Mouse (Mus musculus) A20 (cell line): Measurements from ENCODE around the gene Glis3.

Source experiments
- DNase-seq: peaks from one replicate; pipeline ENCODE4 v3.0.0-alpha.2; 2011; ENCODE audit warnings: low read depth, low spot score

Gene Glis3

GRCm38 (mm10) chr19:28679776-28680391 lies at the start of gene Glis3:
Gene Glis3 (minus strand): TSS chr19:28680077.
- no peak for DNase-seq

- DNase-seq: peak; percentile 58
Observed at GRCm38 (mm10) chr19:28726161-28726880, 46.4 kb upstream of the Glis3 start.

DNA sequence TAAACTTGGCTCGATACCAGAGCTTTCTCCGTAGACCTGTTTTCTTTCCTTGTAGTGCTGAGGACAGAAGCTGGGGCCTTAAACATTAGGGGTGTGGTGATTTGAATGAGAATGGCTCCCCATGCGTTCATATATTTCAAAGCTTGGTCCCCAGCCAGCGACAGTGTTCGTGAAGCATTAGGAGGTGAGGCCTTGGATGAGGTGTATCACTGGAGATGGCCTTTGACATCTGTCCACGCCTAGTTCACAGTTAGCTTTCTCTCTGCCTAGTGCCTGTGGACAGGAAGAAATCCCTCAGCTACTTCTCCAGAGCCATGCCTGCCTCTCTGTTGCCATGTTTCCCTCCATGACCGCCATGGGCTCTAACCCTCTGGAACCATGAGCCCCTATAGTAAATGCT lies 44.8 kb upstream of the Glis3 start:
- no peak for DNase-seq

GRCm38 (mm10) chr19:28722626-28723025 lies 42.7 kb upstream of the Glis3 start:
- no peak for DNase-seq

GRCm38 (mm10) chr19:28721834-28722233 lies 42.0 kb upstream of the Glis3 start:
- no peak for DNase-seq

- DNase-seq: no peak
Observed at GRCm38 (mm10) chr19:28720016-28720415, 40.1 kb upstream of the Glis3 start.

- DNase-seq: no peak
Observed at GRCm38 (mm10) chr19:28714674-28715073, 34.8 kb upstream of the Glis3 start.

DNA sequence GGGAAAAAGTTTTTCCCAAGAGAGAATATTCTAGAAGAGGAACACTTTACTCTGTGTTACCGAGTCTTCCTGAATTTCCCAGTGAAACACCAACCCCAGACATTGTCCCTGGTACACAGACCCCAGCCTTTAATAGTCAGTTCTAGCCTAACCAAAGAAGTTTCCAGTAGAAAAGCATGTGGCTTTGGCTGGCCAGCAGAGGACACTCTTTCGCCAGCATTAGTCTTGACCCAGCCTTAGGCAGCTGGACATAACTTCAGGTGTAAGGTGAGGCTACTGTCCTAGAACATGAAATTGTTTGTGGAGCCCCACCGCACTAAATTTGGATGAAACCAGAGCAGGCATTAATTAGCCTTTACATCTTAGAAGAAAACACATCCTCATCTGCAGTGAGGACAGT lies 17.8 kb upstream of the Glis3 start:
- DNase-seq: peak; percentile 2

GRCm38 (mm10) chr19:28686398-28686797 lies 6.5 kb upstream of the Glis3 start:
- DNase-seq: no peak

DNA sequence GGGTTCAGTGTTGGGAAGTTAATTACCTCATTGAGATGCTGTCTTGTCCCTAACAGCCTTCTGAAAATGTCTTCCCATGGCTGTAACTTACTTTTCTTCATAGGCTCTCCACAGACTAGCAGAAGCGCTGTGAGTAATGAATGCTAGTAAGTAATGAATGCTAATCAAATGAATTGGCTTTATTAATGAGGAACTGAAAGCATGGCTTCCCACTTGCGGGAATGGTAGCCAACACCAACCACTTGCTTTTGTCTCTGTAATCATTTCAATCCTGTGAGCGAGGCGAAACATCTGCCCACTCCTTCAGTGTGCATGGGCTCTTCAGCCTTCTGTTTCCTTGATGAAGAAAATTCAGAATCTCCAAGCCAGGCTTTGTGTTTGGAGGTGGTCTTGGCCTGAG lies 5.6 kb upstream of the Glis3 start:
- DNase-seq: no peak

- DNase-seq: no peak
Observed at GRCm38 (mm10) chr19:28684347-28684746, 4.5 kb upstream of the Glis3 start.

DNA sequence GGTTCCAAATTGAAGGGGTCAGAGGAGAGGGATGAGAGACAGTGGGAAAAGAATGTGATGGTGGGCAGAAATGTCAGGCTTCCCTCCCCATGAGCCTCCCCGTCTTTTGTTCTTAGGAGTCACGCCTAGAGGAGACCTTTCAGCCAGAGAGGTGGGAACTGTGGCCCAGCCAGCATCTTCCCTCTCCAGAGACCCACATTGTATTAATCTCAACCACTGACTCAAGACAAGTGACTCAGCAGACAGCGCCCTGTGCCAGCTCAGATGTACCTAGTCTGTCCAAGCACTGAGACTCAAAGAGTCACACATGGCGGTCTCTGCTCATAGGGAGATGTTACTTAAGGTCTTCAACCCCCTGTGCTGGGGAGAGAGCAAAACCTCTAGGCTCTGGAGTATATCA lies 3.5 kb upstream of the Glis3 start:
- no peak for DNase-seq

DNA sequence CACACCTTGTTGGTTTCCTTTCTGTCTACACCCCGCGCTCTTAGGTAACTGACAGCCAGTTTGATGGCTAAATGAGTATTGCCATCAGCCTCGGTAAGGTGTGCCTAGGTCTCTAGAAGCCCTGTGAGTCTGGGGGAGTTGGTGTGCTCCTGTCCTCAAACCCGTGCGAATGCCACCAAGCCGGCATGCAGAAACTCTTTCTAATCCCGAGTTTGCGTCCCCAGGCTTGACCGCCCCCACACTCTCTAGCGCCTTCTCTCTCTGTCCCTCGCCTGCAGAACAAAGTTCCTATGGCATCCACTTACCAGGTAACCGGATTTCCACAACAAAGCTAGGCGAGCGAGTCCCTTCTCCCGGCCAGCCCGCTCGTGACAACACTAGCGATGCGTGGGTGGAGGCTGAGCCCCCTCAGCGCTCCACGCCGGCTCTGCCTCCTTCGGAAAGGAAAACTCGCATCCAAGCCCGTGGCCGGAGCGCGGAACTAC lies 544 bp downstream of the Glis3 start:
- no peak for DNase-seq

GRCm38 (mm10) chr19:28678646-28679270 lies 1.1 kb downstream of the Glis3 start:
- no peak for DNase-seq

GRCm38 (mm10) chr19:28677728-28678438 lies 2.0 kb downstream of the Glis3 start:
- DNase-seq: no peak

- DNase-seq: no peak
Observed at GRCm38 (mm10) chr19:28677045-28677727, 2.7 kb downstream of the Glis3 start.

DNA sequence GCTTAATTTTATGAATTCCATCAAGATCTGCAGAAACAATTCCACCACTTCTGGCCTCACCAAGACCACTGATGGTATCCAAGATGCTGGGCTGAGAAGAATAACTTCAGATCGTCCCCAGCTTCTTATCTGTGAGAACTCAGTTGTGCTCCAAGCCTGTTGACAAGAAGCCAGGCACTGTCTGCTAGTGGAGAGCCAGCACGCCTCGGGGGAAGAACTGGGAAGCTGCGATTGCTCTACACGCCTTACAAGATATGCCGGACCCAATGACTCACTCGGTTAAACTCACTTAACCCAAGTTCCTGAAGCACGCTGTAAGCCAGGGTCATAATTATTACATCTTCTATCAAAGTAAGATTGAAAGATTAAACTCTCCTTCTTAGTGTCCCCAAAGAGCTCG lies 16.1 kb downstream of the Glis3 start:
- no peak for DNase-seq

GRCm38 (mm10) chr19:28663148-28663547 lies 16.7 kb downstream of the Glis3 start:
- DNase-seq: no peak

- DNase-seq: no peak
Observed at GRCm38 (mm10) chr19:28662474-28662873, 17.4 kb downstream of the Glis3 start.

DNA sequence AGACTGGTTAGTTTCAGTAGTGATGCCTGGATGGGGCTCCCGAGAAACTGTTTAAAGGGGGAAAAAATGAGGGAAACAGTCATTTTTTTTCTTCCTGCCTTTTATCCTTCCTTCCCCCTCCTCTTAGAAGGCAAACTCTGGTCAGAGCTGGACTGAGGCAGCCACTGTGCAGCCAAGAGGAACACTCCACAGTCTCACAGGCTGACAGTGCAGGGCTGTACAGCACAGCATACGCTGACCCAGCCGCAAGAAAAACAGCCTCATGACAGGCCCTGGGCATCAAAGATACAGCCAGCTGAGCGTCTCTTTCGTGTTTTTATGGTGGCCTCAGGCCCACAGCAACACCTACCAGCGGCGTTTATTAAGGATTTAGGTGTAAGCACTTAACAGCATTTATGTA lies 19.0 kb downstream of the Glis3 start:
- DNase-seq: no peak

DNA sequence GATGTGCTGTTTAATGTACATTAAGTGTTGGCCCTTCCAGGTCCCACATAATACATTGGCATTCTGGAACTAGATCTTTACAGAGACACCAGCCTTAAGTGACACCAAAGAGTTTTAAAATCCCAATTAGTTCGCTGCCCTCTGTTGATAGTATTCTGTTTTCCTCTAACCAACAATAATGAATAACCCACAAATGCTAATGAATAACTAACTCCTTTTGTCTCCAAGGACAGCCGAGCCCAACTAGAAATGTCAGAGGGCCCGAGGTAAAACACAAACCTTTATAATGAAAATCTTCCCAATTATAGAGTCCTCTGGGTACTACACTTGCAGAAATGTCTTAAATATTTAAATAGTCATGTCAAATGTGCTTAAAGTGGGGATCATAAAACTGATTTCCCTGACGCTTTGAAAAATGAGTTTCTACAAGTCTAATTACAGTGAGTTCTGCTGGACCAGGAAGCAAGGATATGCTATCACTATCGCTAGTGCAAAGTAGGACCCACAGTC lies 22.1 kb downstream of the Glis3 start:
- DNase-seq: no peak
